Mouse (Mus musculus) Muller cell, postnatal 12 days (primary cell): ENCODE measurements at regions not wholly inside any gene's neighbourhood (a gene's known extent, or its start where the extent isn't known, plus 50 kb on each side); places are given as distances from the start of the nearest gene placed in this dataset.

Source experiments
- DNase-seq: peaks from one replicate; pipeline ENCODE4 v3.0.0-alpha.2; 2015; ENCODE audit errors: inconsistent ontology term

DNA sequence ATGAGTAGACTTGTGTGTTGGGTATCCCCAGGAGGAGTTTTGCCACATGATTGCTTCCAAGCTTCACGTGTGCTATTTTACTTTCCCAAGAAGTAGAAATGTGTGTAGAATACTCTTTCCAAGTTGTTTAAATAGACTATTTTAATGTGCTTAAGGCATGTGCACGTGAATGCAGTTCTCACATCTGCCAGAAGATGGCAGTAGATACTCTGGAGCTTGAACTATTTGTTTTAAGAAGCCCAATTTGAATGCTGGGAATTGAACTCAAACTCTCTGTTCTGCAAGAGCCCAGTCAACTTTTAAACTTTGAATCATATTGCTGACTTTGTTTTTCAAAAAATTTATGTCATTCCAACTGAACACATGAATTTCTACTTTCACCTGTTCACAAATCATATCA, 431.3 kb upstream of the Reg3g start:
- DNase-seq, result peak; percentile 16

DNA sequence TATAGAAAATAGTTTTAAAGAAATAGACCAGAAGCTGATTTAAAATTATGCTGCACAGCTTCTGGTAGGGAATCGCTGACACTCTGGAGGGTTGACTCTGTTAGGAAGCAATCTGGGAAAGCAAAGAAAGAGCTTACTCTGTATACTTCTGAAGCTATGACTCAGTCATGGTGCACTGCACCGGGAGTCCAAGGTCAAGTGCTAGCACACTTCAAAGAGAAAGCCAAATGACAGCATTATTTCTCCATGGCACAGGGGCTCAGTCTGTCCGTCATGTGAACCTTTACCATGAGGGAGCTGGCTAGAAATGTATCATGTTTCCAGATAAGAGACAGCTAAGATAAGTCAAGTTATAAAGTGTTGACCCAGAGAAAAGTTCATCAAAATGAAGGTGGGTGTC, 424.1 kb upstream of the Reg3g start:
- no peak for DNase-seq

DNA sequence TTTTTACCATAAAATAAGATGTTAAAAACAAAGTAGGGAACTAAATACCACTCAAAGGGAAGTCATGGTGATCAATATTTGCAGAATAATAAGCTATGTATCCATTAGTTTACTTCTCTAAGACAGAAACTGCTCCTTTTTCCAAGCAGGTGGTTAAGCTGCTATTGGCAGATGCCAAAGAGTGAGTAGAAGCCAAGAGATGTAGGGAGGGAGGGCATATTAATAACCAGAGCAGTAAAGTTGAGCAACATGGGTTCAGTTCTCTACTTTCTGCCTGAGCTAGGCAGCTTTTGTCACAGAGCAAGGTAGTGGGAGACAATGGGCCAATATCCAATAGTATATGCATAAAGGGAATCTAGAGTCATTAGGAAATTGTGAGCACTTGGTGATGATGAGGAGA, 394.4 kb upstream of the Reg3g start:
- DNase-seq, result no peak

DNA sequence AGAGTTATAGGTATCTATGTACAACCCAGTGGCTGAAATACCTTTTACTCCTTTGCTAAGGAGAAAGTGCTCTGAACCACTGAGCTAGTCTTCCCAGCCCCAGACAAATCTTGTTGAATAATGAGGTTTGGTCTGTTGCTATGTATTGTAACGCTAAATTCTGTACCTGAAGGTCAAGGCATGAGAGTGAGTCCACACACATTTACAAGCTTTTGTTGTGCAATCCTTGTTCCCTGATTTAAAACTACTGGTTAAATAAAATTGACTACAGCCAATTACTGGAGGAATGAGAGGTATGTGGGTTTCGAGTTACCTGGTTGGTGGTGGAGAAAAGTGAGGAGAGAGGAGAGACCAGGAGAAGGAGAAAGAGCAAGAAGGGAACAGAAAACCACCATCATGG, 372.6 kb upstream of the Reg3g start:
- no peak for DNase-seq

DNA sequence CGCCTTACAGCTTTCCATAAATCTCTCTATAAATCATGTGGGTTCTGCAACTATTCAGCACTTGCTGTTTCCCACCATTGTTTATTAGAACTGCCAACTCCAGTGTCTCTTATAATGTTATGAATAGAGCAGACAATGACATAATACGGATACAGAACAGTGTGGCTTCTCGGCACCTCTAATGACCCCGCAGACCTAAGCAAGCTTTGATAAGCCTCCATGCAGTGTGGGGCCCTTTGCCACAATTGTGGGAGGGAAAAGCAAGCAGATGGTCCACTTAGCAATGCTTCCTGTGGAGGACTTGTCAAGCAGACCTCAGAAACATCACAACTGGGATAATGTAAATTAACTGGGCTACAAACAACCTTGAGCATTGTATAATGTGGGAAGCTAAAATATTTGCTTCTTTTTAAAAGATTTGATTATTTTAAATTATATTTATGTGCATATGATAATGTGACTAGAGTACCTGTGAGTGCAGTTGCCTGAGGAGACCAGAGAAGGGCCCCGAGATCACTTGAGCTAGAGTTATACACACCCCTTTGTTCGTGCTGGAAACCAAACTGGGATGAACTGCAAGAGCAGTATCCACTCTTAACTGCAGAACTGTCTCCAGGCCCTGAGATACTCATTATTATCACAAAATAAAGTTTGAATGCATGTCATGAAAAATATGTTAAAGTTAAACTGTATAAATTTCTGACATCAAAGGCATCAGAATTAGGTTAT, 357.4 kb upstream of the Reg3g start:
- no peak for DNase-seq

DNA sequence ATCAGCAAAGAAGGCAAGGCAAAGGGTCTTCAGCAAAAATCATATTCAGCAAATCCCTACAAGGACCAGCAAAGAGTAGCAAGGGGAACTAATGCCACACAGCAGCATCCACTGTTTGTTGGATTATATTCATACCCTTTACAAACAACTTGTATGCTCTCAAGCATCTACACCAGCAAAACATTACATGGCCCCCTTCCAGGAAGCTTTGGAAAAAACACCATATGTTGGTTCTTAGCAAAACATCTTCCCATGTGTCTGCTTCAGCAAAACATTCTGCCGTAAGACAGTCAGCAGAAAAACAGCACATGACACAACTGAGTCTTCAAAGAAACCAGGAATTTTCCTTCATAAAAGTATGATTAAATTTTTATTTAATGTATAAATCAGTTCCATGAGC, 352.6 kb upstream of the Reg3g start:
- no peak for DNase-seq

DNA sequence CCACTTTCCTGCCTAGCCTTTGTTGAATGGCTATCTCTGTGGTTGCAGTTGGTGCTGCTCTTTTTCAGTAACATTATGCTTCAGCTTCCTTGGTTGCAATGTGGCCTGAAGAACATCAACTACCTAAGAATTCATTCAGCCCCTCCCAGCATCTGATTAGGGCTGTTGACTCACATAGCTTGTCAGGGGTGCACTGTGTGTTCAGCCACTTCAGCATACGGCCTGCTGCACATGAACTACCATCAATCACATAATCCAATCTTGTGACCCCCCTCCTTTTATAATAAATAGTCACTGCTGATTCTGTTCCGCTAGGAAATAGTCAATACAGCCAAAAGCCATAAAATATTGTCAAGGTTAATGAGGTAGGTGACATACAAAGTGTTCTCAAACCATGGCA, 328.3 kb upstream of the Reg3g start:
- DNase-seq, result no peak

DNA sequence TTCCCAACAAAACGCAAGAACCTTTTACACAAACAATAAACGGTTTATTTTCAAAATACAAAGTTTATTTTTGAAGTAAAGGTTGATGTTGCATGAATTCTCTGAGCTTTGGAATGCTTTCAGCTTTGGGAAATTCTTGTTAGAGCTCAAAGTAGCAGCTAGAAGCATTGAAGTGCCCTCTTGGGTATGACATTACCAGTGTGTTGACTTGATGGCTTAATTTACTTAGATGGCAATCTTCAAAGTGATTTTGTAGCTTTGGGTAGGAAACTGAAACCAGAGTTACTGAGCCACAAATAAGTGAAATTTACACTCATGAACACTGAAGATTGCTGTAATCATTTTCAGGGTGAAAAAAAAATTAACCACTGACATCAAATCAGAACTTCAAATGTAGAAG, 320.3 kb upstream of the Reg3g start:
- no peak for DNase-seq

DNA sequence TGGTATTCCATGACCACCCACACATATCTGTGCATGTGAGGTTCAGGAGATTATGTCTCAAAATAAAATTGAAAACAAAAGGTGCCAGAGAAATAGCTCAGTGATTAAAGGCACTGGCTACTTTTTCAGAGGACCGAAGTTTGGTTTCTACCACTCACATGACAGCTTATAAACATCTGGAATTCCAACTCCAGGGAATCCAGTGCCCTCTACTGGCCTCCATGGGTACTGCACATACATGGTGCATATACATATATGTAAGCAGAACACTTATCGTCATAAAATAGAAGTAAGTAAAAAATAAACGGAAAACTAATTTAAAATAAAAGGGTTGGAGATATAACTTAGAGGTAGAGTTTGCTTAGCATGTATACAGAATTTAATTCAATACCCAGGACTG, 288.9 kb upstream of the Reg3g start:
- no peak for DNase-seq
